8 mouse cellular contexts compared by ENCODE assay signal in genomic region chr13:107072345-107073038, GRCm38 (mm10). TPM values are rescaled to one million over a fixed set of nuclear protein-coding genes. Genes with fewer than 3 reads are reported as not detected.
DNase-seq lines count a peak whose midpoint lies in the region; ATAC-seq and TF ChIP-seq lines count a peak whose summit lies in the region.

No protein-coding gene starts in this region.

- H3K4me2 ChIP-seq in heart, embryonic 14.5 days (ENCODE audit: low read length), result peak overlapping the region; percentile 65

- H3K9me3 ChIP-seq in heart, embryonic 14.5 days (ENCODE audit: control insufficient read depth, low read length), result no peaks in the 10 kb centered on the region
- H3K9me3 ChIP-seq in hindbrain, embryonic 10.5 days, result 0 out of 2 replicates have a peak, but pooled peaks cover 2% of the 10 kb centered on the region
- no peaks in the 10 kb centered on the region for H3K9me3 ChIP-seq in midbrain, embryonic 10.5 days (replicated peaks)

- H3K36me3 ChIP-seq in heart, embryonic 14.5 days (ENCODE audit: control insufficient read depth, insufficient read depth, low read length), result no peaks in the 10 kb centered on the region
- H3K36me3 ChIP-seq in hindbrain, embryonic 10.5 days, result no peaks in the 10 kb centered on the region
- H3K36me3 ChIP-seq in midbrain, embryonic 10.5 days, result no peaks in the 10 kb centered on the region
- H3K36me3 ChIP-seq in kidney, adult 2 months (ENCODE audit: control insufficient read depth, insufficient read depth, low read length), result no peaks in the 10 kb centered on the region

- DNase-seq in heart, postnatal 4 days, result no peak
- peak; percentile 16 for DNase-seq in hindbrain, embryonic 10.5 days (ENCODE audit: low spot score)
- peak; percentile 38 for DNase-seq in midbrain, embryonic 10.5 days (ENCODE audit: low spot score)
- no peak for DNase-seq in testis, postnatal 10 days (ENCODE audit: low spot score)
- DNase-seq in kidney, adult 9 months, result no peak
- DNase-seq in kidney, adult 2 months, result no peak

- no peak for ATAC-seq in heart, embryonic 14.5 days (ENCODE audit: insufficient number of reproducible peaks, insufficient read depth, low FRiP score, low read depth)

- TF ChIP-seq CTCF in cortical plate, adult 2 months (IDR thresholded peaks at IDR 0.05; ENCODE audit: extremely low read depth, insufficient read depth, low read length), result no peak
- no peak for TF ChIP-seq CTCF in kidney, adult 2 months (conservative IDR thresholded peaks at IDR 0.05; ENCODE audit: insufficient read depth, insufficient read length, low read depth, low read length)

- H3K27me3 ChIP-seq in heart, embryonic 14.5 days (ENCODE audit: control insufficient read depth, insufficient read depth, low read length), result no peaks in the 10 kb centered on the region
- no peaks in the 10 kb centered on the region for H3K27me3 ChIP-seq in hindbrain, embryonic 10.5 days (ENCODE audit: insufficient read depth, poor library complexity, severe bottlenecking)
- peaks cover 25% of the 10 kb centered on the region for H3K27me3 ChIP-seq in midbrain, embryonic 10.5 days (ENCODE audit: low read depth, poor library complexity, severe bottlenecking)
- H3K27me3 ChIP-seq in kidney, adult 2 months (replicated peaks; ENCODE audit: control insufficient read depth, insufficient read depth, low read length), result no peaks in the 10 kb centered on the region

- H3K9ac ChIP-seq in heart, embryonic 14.5 days (ENCODE audit: low read length), result peak overlapping the region; percentile 60

- peaks cover 7 to 8% of the 10 kb centered on the region in 2 experiments; a peak in 3 of 4 replicates for H3K4me1 ChIP-seq in heart, embryonic 14.5 days (ENCODE audit: control insufficient read depth in 2 of 2, insufficient read depth in 2 of 2, low read length in 2 of 2)
- no peaks in the 10 kb centered on the region for H3K4me1 ChIP-seq in cortical plate, adult 2 months (ENCODE audit: control insufficient read depth, insufficient read depth, low read length)
- peaks cover 13% of the 10 kb centered on the region for H3K4me1 ChIP-seq in hindbrain, embryonic 10.5 days (replicated peaks)
- peaks cover 24% of the 10 kb centered on the region for H3K4me1 ChIP-seq in midbrain, embryonic 10.5 days
- 0 out of 2 replicates have a peak, but pooled peaks cover 2% of the 10 kb centered on the region for H3K4me1 ChIP-seq in kidney, adult 2 months (ENCODE audit: control insufficient read depth, insufficient read depth, low read length)

- H3K4me3 ChIP-seq in heart, embryonic 14.5 days (ENCODE audit: control insufficient read depth in 1 of 2, insufficient read depth in 1 of 2, low read depth in 1 of 2, low read length in 2 of 2), result peak overlapping the region; percentile 33 to 44
- H3K4me3 ChIP-seq in cortical plate, adult 2 months (ENCODE audit: insufficient read depth, low read length), result peak overlapping the region; percentile 16
- peak overlapping the region; percentile 42 for H3K4me3 ChIP-seq in hindbrain, embryonic 10.5 days
- H3K4me3 ChIP-seq in midbrain, embryonic 10.5 days, result peak overlapping the region; percentile 52
- no peak overlapping the region for H3K4me3 ChIP-seq in kidney, adult 2 months (ENCODE audit: insufficient read depth, low read depth, low read length)

- TF ChIP-seq POLR2A in cortical plate, adult 2 months (IDR thresholded peaks at IDR 0.05; ENCODE audit: extremely low read depth, insufficient read depth, low read length), result no peak
- TF ChIP-seq POLR2A in kidney, adult 2 months (IDR thresholded peaks at IDR 0.05; ENCODE audit: low read depth, low read length), result no peak

- whole genome bisulfite sequencing in heart, embryonic 14.5 days, result 38% methylated on average over 11 of the region's 11 CpGs
- 20% methylated on average over 11 of the region's 11 CpGs for WGBS in hindbrain, embryonic 10.5 days
- whole genome bisulfite sequencing in midbrain, embryonic 10.5 days, result 15% methylated on average over 11 of the region's 11 CpGs
- WGBS in kidney, adult 2 months, result 52% methylated on average over 11 of the region's 11 CpGs

- peak overlapping the region in 1 of 2 experiments; percentile 26; a peak in 1 of 4 replicates for H3K27ac ChIP-seq in heart, embryonic 14.5 days (replicated peaks in 1 of 2; ENCODE audit: control insufficient read depth in 1 of 2, insufficient read depth in 1 of 2, low read depth in 2 of 2, low read length in 2 of 2)
- no peak overlapping the region for H3K27ac ChIP-seq in cortical plate, adult 2 months (ENCODE audit: insufficient read depth, low read length)
- H3K27ac ChIP-seq in hindbrain, embryonic 10.5 days, result peak overlapping the region; percentile 62
- peak overlapping the region; percentile 82 for H3K27ac ChIP-seq in midbrain, embryonic 10.5 days (replicated peaks)
- H3K27ac ChIP-seq in kidney, adult 2 months (ENCODE audit: insufficient read depth, low read depth, low read length), result no peak overlapping the region

RNA-seq across cellular contexts. Expression of gene Kif2a, which starts 50.6 kb away (rescaled TPM):
- 19.7 and 23.9 TPM in 2 replicates for polyA plus RNA-seq in heart, embryonic 14.5 days (2014; fragmentation: Nextera tagmentation; extraction: Ambion mirVana)
- total RNA-seq in heart, postnatal 4 days (2021), result 10 to 100 TPM; 54.3 to 56.4 TPM
- polyA plus RNA-seq in cortical plate, adult 2 months (2012; rRNA removed), result 31.7 and 31.8 TPM in 2 replicates
- 14.4 and 16.0 TPM in 2 replicates for polyA plus RNA-seq in hindbrain, embryonic 10.5 days (2016; fragmentation: Nextera tagmentation; extraction: Ambion mirVana)
- polyA plus RNA-seq in midbrain, embryonic 10.5 days (2016; fragmentation: Nextera tagmentation; extraction: Ambion mirVana), result 14.1 and 15.0 TPM in 2 replicates
- 1.5 and 2.5 TPM in 2 replicates for polyA plus RNA-seq in kidney, adult 2 months (2012; rRNA removed)

Comparison
In these comparisons a context has a peak if more than half of its experiments do, and no peak if none do; other contexts are left out.
1. H3K27ac ChIP-seq: peak in hindbrain, embryonic 10.5 days (single experiment) and midbrain, embryonic 10.5 days (single experiment); none in cortical plate, adult 2 months (single experiment) and kidney, adult 2 months (single experiment).
2. DNase-seq: peak in hindbrain, embryonic 10.5 days (single experiment) and midbrain, embryonic 10.5 days (single experiment); none in heart, postnatal 4 days (single experiment), testis, postnatal 10 days (single experiment), kidney, adult 9 months (single experiment) and kidney, adult 2 months (single experiment).